Mouse (Mus musculus): Measurements from ENCODE around the gene Utp14a. TPM values are rescaled to one million over a fixed set of nuclear protein-coding genes. Genes with fewer than 3 reads are reported as not detected.
A peak's percentile ranks its signal among the peaks of the same experiment; 100 is the strongest.
"Not testable (repeated sequence)": the region's sequence is repeated elsewhere in the genome, so short reads cannot be mapped to it uniquely, and the experiment has no call there.

The Utp14a gene
- total RNA-seq (2021): 10 to 100 TPM; 11.5 to 15.0 TPM
- long read RNA-seq, experiment 1, transcript Utp14a-201 (15 exons, 2,507 nt): major isoform, 12 of 13 reads
- long read RNA-seq, experiment 1, partial matches to known transcripts: 1 of 13 reads
- long read RNA-seq, experiment 1, other reads (novel, unspliced or antisense): 0 of 13 reads
- long read RNA-seq, experiment 2, transcript Utp14a-201 (15 exons, 2,507 nt): major isoform, 16 of 17 reads
- long read RNA-seq, experiment 2, partial matches to known transcripts: 0 of 17 reads
- long read RNA-seq, experiment 2, other reads (novel, unspliced or antisense): 0 of 17 reads

GRCm38 (mm10) chrX:48256468-48257007 lies at the start of gene Utp14a:
Gene Utp14a (plus strand): TSS chrX:48256862.
- intact Hi-C loops (cut with DNase I; ENCODE audit: low total_unique reads): no loop called here
- peak; percentile 97 for DNase-seq

GRCm38 (mm10) chrX:48207761-48208487 lies 48.7 kb upstream of the Utp14a start:
- intact Hi-C loops (cut with DNase I; ENCODE audit: low total_unique reads): no loop called here

GRCm38 (mm10) chrX:48208519-48209185 lies 48.0 kb upstream of the Utp14a start, which contains the start of gene Zdhhc9:
Gene Zdhhc9 (minus strand): TSS chrX:48208878.
- intact Hi-C loops (cut with DNase I; ENCODE audit: low total_unique reads): no loop called here
- DNase-seq: peak; percentile 75

More at GRCm38 (mm10) chrX:48207761-48208487, 48.7 kb upstream of the Utp14a start:
- DNase-seq: peak; percentile 19

DNA sequence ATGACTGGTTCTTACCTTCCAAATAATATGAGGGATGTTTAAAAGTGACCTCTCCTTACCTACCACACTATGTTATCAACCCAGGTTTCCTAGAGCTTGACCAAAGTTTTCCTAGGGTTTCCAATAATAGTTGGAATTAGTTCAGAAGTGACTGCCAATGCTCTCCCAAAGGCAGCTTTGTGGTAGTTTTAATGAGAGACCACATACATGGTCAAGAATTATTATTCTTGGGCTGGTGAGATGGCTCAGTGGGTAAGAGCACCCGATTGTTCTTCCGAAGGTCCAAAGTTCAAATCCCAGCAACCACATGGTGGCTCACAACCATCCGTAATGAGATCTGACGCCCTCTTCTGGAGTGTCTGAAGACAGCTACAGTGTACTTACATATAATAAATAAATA lies 46.9 kb upstream of the Utp14a start:
- intact Hi-C loops (cut with DNase I; ENCODE audit: low total_unique reads); DNase-seq: not testable (repeated sequence)

DNA sequence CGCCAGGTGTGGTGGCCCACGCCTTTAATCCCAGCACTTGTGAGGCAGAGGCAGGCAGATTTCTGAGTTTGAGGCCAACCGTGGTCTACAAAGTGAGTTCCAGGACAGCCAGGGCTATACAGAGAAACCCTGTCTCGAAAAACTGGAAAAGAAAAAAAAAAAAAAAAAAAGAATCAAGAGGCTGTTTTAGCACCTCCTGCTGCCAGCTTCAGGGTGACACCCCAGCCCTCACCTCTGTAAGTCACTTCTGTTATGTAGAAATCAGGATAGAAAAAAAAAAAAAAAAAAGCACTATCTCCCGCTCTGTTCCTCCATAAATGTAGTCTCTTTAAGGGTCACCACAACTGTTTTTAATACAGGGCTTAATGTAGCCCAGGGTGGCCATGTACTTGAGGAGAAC lies 37.2 kb upstream of the Utp14a start:
- no peak for DNase-seq
- intact Hi-C loops (cut with DNase I; ENCODE audit: low total_unique reads): no loop called here

DNA sequence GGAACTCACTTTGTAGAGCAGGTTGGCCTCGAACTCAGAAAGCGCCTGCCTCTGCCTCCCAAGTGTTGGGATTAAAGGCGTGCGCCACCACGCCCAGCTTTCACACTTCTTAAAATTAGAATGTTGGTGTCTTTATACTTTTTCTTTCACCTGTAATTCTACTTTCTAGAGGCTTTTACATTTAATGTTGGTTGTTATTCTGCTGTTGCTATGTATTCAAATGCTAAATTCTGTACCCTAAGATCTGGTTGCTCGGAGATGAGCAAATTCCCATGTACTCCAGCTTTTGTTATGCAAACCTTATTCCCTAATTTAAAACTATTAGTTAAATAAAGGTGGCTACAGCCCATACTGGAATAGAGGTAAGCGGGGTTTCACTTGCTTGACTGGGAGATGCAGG lies 34.0 kb upstream of the Utp14a start:
- intact Hi-C loops (cut with DNase I; ENCODE audit: low total_unique reads): no loop called here
- no peak for DNase-seq

DNA sequence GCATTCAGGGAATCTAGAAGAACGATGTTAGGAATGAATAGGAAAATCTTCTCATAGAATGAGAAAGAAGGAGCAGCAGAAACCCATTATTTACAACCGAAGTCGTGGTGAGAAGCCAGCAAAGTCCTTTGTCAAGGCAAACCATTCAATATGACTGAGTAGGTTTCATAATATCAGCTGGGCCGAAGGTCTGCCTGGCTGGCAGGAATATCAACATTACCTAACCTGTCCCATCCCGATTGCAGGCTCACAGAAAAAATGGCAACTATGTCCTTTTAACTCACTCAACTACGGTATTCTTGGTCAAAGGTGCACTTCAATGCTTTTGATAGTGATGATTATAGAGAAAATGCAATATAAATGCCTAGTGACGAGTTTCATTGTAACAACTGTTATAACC lies 30.4 kb upstream of the Utp14a start:
- intact Hi-C loops (cut with DNase I; ENCODE audit: low total_unique reads): no loop called here
- DNase-seq: no peak

DNA sequence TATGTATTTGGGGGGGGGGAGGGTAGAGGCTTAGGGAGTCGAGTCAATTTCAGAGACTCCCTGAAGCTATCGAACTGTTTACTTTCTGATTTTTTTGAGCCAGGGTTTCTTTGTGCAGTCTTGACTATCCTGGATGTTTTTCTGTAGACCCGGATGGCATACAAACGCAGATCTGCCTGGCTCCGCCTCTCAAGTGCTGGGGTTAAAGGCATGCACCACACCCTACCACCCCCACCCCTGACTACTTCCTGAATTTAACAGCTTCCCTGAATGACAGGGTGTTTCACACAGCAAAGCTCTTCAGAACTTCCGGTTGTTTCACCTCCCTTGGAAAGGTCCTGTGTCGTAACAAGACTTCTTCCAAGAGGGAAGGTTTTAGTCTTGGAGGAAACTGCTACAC lies 22.2 kb upstream of the Utp14a start:
- DNase-seq: no peak
- intact Hi-C loops (cut with DNase I; ENCODE audit: low total_unique reads): no loop called here

- intact Hi-C loops (cut with DNase I; ENCODE audit: low total_unique reads): no loop called here
- no peak for DNase-seq
Observed at GRCm38 (mm10) chrX:48255830-48256428, 733 bp upstream of the Utp14a start.

DNA sequence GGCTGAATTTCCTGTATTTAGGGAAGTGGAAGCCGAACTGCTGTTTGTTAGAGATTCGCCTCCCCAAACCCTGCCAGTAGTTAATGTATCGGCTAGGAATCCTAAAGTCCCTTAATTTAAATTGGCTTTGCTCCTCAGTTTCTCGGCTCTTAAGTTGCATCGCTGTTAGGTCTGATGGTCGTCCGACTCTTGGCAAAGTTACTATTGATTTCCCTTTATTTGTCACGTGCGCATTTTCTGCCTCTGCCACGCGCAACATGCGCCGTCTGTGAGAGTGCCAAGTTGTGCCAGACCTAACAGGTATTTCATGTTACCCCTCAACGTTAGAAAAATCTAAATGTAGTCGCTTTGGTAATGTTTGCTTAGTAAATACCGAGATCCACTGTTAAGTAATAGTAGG lies 349 bp downstream of the Utp14a start:
- intact Hi-C loops (cut with DNase I; ENCODE audit: low total_unique reads): no loop called here
- no peak for DNase-seq

GRCm38 (mm10) chrX:48271671-48272070 lies 15.0 kb downstream of the Utp14a start:
- intact Hi-C loops (cut with DNase I; ENCODE audit: low total_unique reads): loop anchor here (10.0 kb wide), 1 partner anchor 113 kb away; no protein-coding TSS in a partner anchor
- DNase-seq: no peak

- DNase-seq: no peak
- intact Hi-C loops (cut with DNase I; ENCODE audit: low total_unique reads): loop anchor here (10.0 kb wide), 1 partner anchor 110 kb away; no protein-coding TSS in a partner anchor
Observed at GRCm38 (mm10) chrX:48274634-48275033, 18.0 kb downstream of the Utp14a start.

GRCm38 (mm10) chrX:48278103-48278502 lies 21.4 kb downstream of the Utp14a start:
- intact Hi-C loops (cut with DNase I; ENCODE audit: low total_unique reads): loop anchor here (10.0 kb wide), 1 partner anchor 107 kb away; no protein-coding TSS in a partner anchor

GRCm38 (mm10) chrX:48284386-48285005 lies 27.8 kb downstream of the Utp14a start:
- peak; percentile 88 for DNase-seq
- intact Hi-C loops (cut with DNase I; ENCODE audit: low total_unique reads): loop anchor here (10.0 kb wide), 2 partner anchors 60 to 130 kb away; partner anchors contain the start of gene Bcorl1

More at GRCm38 (mm10) chrX:48278103-48278502, 21.4 kb downstream of the Utp14a start:
- DNase-seq: peak; percentile 13

DNA sequence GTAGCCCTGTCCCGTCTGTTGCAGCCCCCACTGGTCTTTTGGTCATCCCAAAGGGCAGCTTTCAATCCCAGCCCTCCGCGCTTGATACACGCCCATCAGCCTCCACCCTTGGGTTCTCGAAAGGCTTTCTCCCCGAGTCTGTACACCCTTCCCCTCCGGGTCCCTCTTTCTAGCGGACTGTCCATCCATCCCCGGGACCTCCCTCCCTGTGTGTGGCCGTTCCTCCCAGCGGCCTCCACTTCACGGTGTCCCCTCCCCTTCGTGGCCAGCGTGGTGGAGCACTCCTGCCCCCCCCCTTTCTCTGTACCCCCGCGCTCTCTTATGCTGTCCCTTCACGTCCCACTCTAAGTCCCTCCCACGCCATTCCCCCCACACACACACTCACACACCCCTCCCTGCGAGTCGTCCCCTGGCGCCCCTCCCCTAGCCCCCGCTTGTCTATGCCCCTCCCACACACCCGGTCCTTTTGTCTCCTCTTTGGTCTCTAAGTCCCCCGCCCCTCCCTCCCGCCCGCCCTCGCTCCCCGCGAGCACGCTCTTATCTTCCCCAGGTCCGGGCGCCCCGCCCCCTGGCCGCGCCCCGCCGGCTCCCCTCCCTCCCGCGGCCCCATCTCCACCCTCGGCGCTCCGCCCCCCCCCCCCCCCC lies 28.5 kb downstream of the Utp14a start:
- intact Hi-C loops (cut with DNase I; ENCODE audit: low total_unique reads): loop anchor here (10.0 kb wide), 2 partner anchors 60 to 130 kb away; partner anchors contain the start of gene Bcorl1
- DNase-seq: peak; percentile 81

GRCm38 (mm10) chrX:48285651-48286021 lies 29.0 kb downstream of the Utp14a start:
- intact Hi-C loops (cut with DNase I; ENCODE audit: low total_unique reads): loop anchor here (10.0 kb wide), 2 partner anchors 59 to 129 kb away; partner anchors contain the start of gene Bcorl1
- no peak for DNase-seq

GRCm38 (mm10) chrX:48286488-48286887 lies 29.8 kb downstream of the Utp14a start:
- DNase-seq: no peak
- intact Hi-C loops (cut with DNase I; ENCODE audit: low total_unique reads): loop anchor here (10.0 kb wide), 2 partner anchors 58 to 128 kb away; partner anchors contain the start of gene Bcorl1

DNA sequence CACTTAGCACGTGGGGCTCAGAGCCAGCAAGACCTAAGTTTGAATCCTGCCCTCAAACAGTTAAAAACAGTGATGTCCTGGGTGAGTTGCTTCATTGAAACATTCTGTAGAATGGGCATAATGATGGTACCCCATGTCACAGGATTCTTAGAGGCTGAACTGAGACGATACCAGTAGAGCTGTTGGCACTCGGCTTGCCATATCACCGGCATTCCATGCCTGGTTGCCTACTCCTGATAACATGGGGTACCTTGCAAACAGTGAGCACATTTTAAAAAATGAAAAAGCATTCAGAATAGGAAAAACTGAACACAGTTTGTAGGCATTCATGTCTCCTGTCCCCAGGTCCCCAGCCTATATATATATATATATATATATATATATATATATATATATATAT lies 31.3 kb downstream of the Utp14a start:
- intact Hi-C loops (cut with DNase I; ENCODE audit: low total_unique reads): loop anchor here (10.0 kb wide), 2 partner anchors 57 to 127 kb away; partner anchors contain the start of gene Bcorl1
- DNase-seq: no peak
